Mouse (Mus musculus): ENCODE results near the gene Nid2. TPM values are rescaled to one million over a fixed set of nuclear protein-coding genes. Genes with fewer than 3 reads are reported as not detected.

Gene Nid2
- polyA plus RNA-seq, 1 experiment = 0.15 TPM

- H3K4me3 ChIP-seq (replicated peaks) = no peak overlapping the region
- H3K36me3 ChIP-seq (replicated peaks; ENCODE audit: low read length) = no peaks in the 10 kb centered on the region
- no peaks in the 10 kb centered on the region for H3K27me3 ChIP-seq (replicated peaks)
- peaks cover 6% of the 10 kb centered on the region; the same call in 1 of the 2 replicates for H3K9me3 ChIP-seq
- H3K4me1 ChIP-seq = no peaks in the 10 kb centered on the region
- TF ChIP-seq GATA1 (IDR thresholded peaks at IDR 0.05; ENCODE audit: borderline replicate concordance, low read length) = no peak
- TF ChIP-seq FLI1 (IDR thresholded peaks at IDR 0.05; ENCODE audit: low read length) = no peak
These were observed 11.5 kb upstream of the Nid2 start for GRCm38 (mm10) chr14:19739416-19740146.

GRCm38 (mm10) chr14:19740147-19740738 lies 10.8 kb upstream of the Nid2 start:
- no peaks in the 10 kb centered on the region for H3K36me3 ChIP-seq (replicated peaks; ENCODE audit: low read length)
- H3K4me1 ChIP-seq = no peaks in the 10 kb centered on the region
- H3K27me3 ChIP-seq (replicated peaks) = no peaks in the 10 kb centered on the region
- H3K4me3 ChIP-seq (replicated peaks) = no peak overlapping the region
- H3K9me3 ChIP-seq = peaks cover 6% of the 10 kb centered on the region; the same call in 1 of the 2 replicates
- TF ChIP-seq FLI1 (IDR thresholded peaks at IDR 0.05; ENCODE audit: low read length) (no peak), GATA1 (IDR thresholded peaks at IDR 0.05; ENCODE audit: borderline replicate concordance, low read length) (no peak)

- no peak overlapping the region for H3K4me3 ChIP-seq (replicated peaks)
- H3K9me3 ChIP-seq = peaks cover 6% of the 10 kb centered on the region; the same call in 1 of the 2 replicates
- H3K27me3 ChIP-seq (replicated peaks) = peaks cover 25% of the 10 kb centered on the region
- TF ChIP-seq GATA1 (IDR thresholded peaks at IDR 0.05; ENCODE audit: borderline replicate concordance, low read length) (no peak), FLI1 (IDR thresholded peaks at IDR 0.05; ENCODE audit: low read length) (no peak)
- no peaks in the 10 kb centered on the region for H3K36me3 ChIP-seq (replicated peaks; ENCODE audit: low read length)
- H3K4me1 ChIP-seq = no peaks in the 10 kb centered on the region
These were observed 6.2 kb upstream of the Nid2 start for GRCm38 (mm10) chr14:19744876-19745275.

- no peak for TF ChIP-seq GATA1 (IDR thresholded peaks at IDR 0.05; ENCODE audit: borderline replicate concordance, low read length)
- no peak for TF ChIP-seq FLI1 (IDR thresholded peaks at IDR 0.05; ENCODE audit: low read length)
- Histone ChIP-seq H3K9me3 (peaks cover 6% of the 10 kb centered on the region; the same call in 1 of the 2 replicates), H3K36me3 (replicated peaks; ENCODE audit: low read length) (no peaks in the 10 kb centered on the region), H3K4me1 (peaks cover 9% of the 10 kb centered on the region), H3K27me3 (replicated peaks) (peaks cover 35% of the 10 kb centered on the region), H3K4me3 (replicated peaks) (no peak overlapping the region)
These were observed 4.8 kb upstream of the Nid2 start for GRCm38 (mm10) chr14:19746232-19746631.

GRCm38 (mm10) chr14:19746731-19747130 lies 4.3 kb upstream of the Nid2 start:
- H3K4me3 ChIP-seq (replicated peaks) = no peak overlapping the region
- TF ChIP-seq GATA1 (IDR thresholded peaks at IDR 0.05; ENCODE audit: borderline replicate concordance, low read length) (no peak), FLI1 (IDR thresholded peaks at IDR 0.05; ENCODE audit: low read length) (no peak)
- H3K9me3 ChIP-seq = peaks cover 6% of the 10 kb centered on the region; the same call in 1 of the 2 replicates
- peaks cover 40% of the 10 kb centered on the region for H3K27me3 ChIP-seq (replicated peaks)
- peaks cover 14% of the 10 kb centered on the region for H3K4me1 ChIP-seq
- H3K36me3 ChIP-seq (replicated peaks; ENCODE audit: low read length) = no peaks in the 10 kb centered on the region

GRCm38 (mm10) chr14:19749743-19750142 lies 1.3 kb upstream of the Nid2 start:
- Histone ChIP-seq H3K36me3 (replicated peaks; ENCODE audit: low read length) (no peaks in the 10 kb centered on the region), H3K9me3 (peaks cover 3% of the 10 kb centered on the region; the same call in 1 of the 2 replicates), H3K27me3 (replicated peaks) (peaks cover 63% of the 10 kb centered on the region), H3K4me1 (peaks cover 21% of the 10 kb centered on the region), H3K4me3 (replicated peaks) (no peak overlapping the region)
- TF ChIP-seq FLI1 (IDR thresholded peaks at IDR 0.05; ENCODE audit: low read length) (no peak), GATA1 (IDR thresholded peaks at IDR 0.05; ENCODE audit: borderline replicate concordance, low read length) (no peak)

GRCm38 (mm10) chr14:19750411-19751024 lies 547 bp upstream of the Nid2 start:
- peaks cover 21% of the 10 kb centered on the region for H3K4me1 ChIP-seq
- peaks cover 3% of the 10 kb centered on the region; the same call in 1 of the 2 replicates for H3K9me3 ChIP-seq
- no peaks in the 10 kb centered on the region for H3K36me3 ChIP-seq (replicated peaks; ENCODE audit: low read length)
- H3K27me3 ChIP-seq (replicated peaks) = peaks cover 68% of the 10 kb centered on the region
- no peak for TF ChIP-seq FLI1 (IDR thresholded peaks at IDR 0.05; ENCODE audit: low read length)
- peak overlapping the region; percentile 92 for H3K4me3 ChIP-seq (replicated peaks)

GRCm38 (mm10) chr14:19752276-19752675 lies 1.2 kb downstream of the Nid2 start:
- H3K36me3 ChIP-seq (replicated peaks; ENCODE audit: low read length) = no peaks in the 10 kb centered on the region
- H3K9me3 ChIP-seq = peaks cover 3% of the 10 kb centered on the region; the same call in 1 of the 2 replicates
- H3K4me3 ChIP-seq (replicated peaks) = peak overlapping the region; percentile 92
- H3K4me1 ChIP-seq = peaks cover 21% of the 10 kb centered on the region
- no peak for TF ChIP-seq FLI1 (IDR thresholded peaks at IDR 0.05; ENCODE audit: low read length)
- no peak for TF ChIP-seq GATA1 (IDR thresholded peaks at IDR 0.05; ENCODE audit: borderline replicate concordance, low read length)
- peaks cover 65% of the 10 kb centered on the region for H3K27me3 ChIP-seq (replicated peaks)

GRCm38 (mm10) chr14:19759277-19760193 lies 8.5 kb downstream of the Nid2 start:
- peaks cover 12% of the 10 kb centered on the region for H3K27me3 ChIP-seq (replicated peaks)
- no peaks in the 10 kb centered on the region for H3K36me3 ChIP-seq (replicated peaks; ENCODE audit: low read length)
- peaks cover 3% of the 10 kb centered on the region; the same call in 1 of the 2 replicates for H3K4me1 ChIP-seq
- H3K9me3 ChIP-seq = no peaks in the 10 kb centered on the region
- no peak overlapping the region for H3K4me3 ChIP-seq (replicated peaks)
- TF ChIP-seq GATA1 (IDR thresholded peaks at IDR 0.05; ENCODE audit: borderline replicate concordance, low read length) (no peak), FLI1 (IDR thresholded peaks at IDR 0.05; ENCODE audit: low read length) (no peak)
